Mouse (Mus musculus) v-Abl transformed pro-B cells (cell line): ENCODE measurements around the gene Kdm5a.

Source experiments
- in situ Hi-C, 2 experiments: fragments of 400-800 bp; cut with MboI; formaldehyde crosslinking; loops; one replicate each; pipeline ENCODE4 v1.15.1; 2025; ENCODE audit not compliant: unreplicated experiment in 2 of 2

Kdm5a gene

GRCm38 (mm10) chr6:120468259-120468658 lies 104.3 kb downstream of the Kdm5a start:
- in situ Hi-C loops, result loop anchor here in 1 of 2 experiments (10.0 to 25.0 kb wide), 3 partner anchors 177 to 1081 kb away; partner anchors contain the start of gene Fbxl14

DNA sequence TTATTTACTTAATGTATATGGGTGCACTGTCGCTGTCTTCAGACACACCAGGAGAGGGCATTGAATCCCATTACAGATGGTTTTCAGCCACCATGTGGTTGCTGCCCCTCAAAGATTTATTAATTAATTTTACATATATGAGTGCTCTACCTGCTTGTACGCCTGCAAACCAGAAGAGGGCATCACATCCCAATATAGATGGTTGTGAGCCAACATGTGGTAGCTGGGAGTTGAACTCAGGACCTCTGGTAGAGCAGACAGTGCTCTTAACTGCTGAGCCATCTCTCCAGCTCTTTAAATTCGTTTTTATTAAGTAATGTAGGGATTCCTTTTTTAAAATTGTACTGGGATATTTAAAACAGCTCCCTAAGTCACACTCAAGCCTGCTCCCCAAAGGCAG lies 105.3 kb downstream of the Kdm5a start:
- in situ Hi-C loops, result loop anchor here in 1 of 2 experiments (10.0 to 25.0 kb wide), 3 partner anchors 176 to 1082 kb away; partner anchors contain the start of gene Fbxl14

DNA sequence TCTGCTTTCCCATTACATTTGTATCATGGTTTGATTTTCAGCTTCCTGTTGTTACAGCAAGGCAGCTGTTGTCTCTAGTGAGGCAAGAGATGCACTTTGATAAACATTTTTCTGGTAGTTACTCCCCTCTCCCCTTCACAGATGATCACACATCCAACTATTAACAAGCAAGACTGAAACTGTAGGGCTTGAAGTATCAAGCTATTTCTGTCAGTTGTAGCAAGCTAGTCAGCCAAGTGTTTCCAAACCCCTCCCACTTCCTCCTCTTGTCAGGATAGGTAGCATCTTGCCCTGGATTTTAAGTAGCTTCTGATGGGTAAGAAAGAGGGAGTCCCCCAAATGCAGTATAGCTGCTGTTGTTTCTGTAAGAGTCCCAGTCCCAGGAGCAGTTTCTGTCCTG lies 105.8 kb downstream of the Kdm5a start:
- in situ Hi-C loops, result loop anchor here in 1 of 2 experiments (10.0 to 25.0 kb wide), 3 partner anchors 175 to 1082 kb away; partner anchors contain the start of gene Fbxl14

DNA sequence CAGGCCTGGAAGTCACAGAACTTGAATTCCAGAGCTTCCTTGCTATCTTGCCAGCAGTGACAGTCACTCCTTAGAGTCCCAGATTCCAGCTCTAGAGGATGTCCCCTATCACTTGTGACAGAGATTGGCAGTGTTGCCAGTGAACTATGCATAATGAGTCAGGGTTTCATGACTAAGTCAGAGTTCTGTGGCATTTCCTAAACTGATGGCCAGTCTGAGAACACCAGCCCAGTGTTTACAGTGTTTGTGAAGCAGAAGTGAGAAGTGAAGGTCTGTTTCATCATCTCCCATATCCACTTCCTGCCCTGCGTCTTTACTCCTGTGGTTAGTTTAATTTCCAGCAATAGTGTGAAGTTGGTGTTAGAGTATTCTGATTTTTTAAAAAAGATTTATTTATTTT lies 106.7 kb downstream of the Kdm5a start:
- in situ Hi-C loops, result loop anchor here in 1 of 2 experiments (25.0 kb wide), 2 partner anchors 983 to 1083 kb away; partner anchors contain the start of gene Fbxl14

- in situ Hi-C loops, result loop anchor here in 1 of 2 experiments (25.0 kb wide), 2 partner anchors 985 to 1085 kb away; partner anchors contain the start of gene Fbxl14
Measured at GRCm38 (mm10) chr6:120471991-120472441, 108.1 kb downstream of the Kdm5a start.

- in situ Hi-C loops, result loop anchor here in 1 of 2 experiments (25.0 kb wide), 2 partner anchors 985 to 1085 kb away; partner anchors contain the start of gene Fbxl14
Measured at GRCm38 (mm10) chr6:120472455-120473140, 108.7 kb downstream of the Kdm5a start.

DNA sequence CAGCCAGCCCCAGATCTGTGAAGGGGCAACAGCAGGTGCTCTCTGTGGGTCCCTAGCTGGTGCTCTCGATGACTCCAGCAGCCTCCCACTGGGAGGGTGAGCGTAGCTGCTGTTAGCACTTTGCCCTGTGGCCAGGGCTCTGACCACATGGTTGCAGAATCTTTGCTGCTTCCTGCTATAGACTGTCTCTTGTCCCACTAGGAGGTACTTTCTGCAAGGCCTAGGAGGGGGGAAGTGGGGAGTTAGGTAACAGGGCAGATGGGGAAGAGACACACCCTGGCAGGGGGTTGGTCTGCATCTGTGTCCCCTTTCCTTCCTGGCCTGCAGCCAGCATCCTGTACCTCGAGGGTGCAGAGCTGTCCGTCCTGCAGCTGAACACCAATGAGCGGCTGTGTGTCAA lies 109.5 kb downstream of the Kdm5a start:
- in situ Hi-C loops, result loop anchor here in 1 of 2 experiments (25.0 kb wide), 2 partner anchors 986 to 1086 kb away; partner anchors contain the start of gene Fbxl14

GRCm38 (mm10) chr6:120475288-120475687 lies 111.4 kb downstream of the Kdm5a start:
- in situ Hi-C loops, result no loop called here

DNA sequence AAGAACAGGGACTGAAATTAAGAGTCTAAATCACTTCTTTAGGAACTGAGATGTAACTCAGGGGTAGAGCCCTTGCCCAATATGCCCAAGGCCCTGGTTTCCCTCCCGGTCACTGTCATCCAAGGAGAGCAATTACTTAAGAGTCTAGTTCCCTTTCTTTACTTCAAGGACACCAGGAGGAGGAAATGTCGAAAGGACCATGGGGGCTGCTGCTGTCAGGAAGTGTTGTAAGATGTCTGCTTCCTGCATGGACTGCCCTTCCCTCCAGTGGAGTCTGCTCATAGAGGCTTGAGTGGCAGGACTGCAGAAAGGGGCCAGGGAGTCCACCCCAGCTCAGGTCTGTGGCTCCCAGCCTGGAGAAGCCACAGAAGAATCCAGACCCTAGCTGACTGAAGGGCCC lies 115.4 kb downstream of the Kdm5a start:
- in situ Hi-C loops, result no loop called here

- in situ Hi-C loops, result loop anchor here (5.0 kb wide), 1 partner anchor 43 kb away; no protein-coding TSS in a partner anchor
Measured at GRCm38 (mm10) chr6:120480361-120480760, 116.4 kb downstream of the Kdm5a start.

- in situ Hi-C loops, result loop anchor here (5.0 kb wide), 1 partner anchor 44 kb away; no protein-coding TSS in a partner anchor
Measured at GRCm38 (mm10) chr6:120481538-120481937, 117.6 kb downstream of the Kdm5a start.

- in situ Hi-C loops, result loop anchor here (5.0 kb wide), 1 partner anchor 45 kb away; no protein-coding TSS in a partner anchor
Measured at GRCm38 (mm10) chr6:120482021-120482420, 118.1 kb downstream of the Kdm5a start.

GRCm38 (mm10) chr6:120482756-120483155 lies 118.8 kb downstream of the Kdm5a start:
- in situ Hi-C loops, result loop anchor here (5.0 kb wide), 1 partner anchor 45 kb away; no protein-coding TSS in a partner anchor

GRCm38 (mm10) chr6:120483211-120483626 lies 119.3 kb downstream of the Kdm5a start:
- in situ Hi-C loops, result loop anchor here (5.0 kb wide), 1 partner anchor 46 kb away; no protein-coding TSS in a partner anchor

DNA sequence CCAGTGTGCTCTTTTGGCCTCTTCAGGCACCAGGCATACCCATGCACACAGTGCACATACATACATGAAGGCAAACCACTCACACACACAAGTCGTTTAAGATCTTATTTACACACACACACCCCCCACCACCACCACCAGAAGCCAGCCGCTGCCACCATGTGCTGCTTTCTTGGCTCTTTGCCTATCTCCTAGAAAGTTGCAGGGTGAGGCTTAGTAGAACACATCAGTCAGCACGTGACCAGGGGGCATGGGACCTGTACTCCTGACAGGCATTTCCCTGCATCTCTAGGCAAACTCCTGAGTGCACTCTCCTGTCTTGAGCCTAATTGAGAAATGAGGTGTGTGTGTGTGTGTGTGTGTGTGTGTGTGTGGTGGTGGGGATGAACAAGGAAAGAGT lies 121.1 kb downstream of the Kdm5a start:
- in situ Hi-C loops, result no loop called here

DNA sequence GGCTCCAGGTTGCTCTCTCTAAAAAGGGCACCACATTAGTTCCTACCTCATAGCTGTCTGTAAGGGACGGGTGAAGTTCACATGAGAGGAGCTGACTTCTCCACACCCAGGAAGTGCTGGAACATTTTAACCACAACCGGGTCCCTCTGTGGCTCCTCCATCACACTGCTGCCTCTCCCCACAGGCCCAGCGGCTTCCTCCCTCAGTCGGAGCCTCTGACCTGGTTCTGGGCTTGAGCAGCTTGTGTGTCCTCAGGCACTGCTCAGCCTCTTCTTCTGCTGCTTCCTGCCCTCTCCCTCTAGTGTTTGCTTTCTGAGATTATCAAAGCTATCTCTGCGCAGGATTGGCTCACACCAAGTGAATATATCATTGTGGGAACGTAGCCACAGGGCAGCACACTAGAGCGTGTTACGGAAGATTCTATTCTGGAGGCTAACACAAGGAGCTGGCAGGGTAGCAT lies 122.2 kb downstream of the Kdm5a start:
- in situ Hi-C loops, result no loop called here

DNA sequence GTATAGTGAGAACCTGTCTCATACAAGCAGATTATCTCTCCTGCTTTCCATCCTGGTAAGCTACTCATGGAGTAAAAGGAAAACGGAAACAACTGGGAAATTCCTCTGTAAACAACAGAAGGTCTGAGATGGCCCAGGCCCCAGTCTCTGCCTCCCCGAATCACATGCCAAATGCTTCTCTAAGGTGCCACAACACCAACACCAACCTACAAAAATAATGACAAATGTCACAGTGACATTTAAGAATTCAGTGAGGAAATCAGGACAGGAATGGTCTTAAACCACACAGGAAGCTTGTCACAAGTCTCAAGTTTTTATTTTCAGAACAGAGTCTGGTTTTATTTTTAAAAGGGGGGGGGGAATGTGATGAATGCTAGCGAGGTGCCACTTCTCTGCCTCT lies 124.7 kb downstream of the Kdm5a start:
- in situ Hi-C loops, result no loop called here

DNA sequence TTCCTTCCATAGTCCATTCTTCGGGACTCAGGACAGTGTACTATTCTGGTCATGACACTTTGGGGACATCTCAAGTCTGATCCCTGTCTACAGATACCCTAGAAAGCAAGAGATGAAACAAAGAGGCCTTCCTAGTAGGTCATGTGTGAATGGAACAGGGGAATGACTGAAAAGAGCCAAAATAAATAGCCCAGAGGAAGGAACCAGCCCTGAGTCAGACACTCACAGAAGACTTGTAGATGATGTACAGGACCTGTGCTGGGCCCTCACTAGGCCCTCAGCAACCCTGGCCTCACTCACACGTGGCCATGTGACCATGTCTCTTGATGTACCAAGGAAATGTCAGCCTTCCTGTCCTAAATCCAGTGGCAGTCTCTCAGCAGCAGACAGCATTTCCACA lies 125.5 kb downstream of the Kdm5a start:
- in situ Hi-C loops, result no loop called here

DNA sequence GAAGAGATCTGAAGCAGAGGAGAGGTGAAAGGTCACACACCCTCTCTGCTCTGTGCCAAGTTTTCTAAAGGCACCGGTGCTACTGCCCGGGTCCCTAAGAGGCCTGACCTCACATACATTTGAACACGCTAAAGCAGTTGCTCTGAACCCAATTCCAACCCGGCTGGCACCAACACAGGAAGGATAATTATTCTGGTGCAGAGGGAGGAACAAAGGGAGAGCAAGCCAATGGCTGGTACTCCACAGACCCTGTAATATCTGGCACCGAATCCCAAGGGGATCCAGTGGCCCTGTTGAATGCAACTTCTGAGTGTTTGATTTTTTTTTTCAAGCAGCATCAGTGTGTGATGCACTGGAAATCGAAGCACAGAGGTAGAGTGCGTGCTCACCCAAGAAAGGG lies 127.1 kb downstream of the Kdm5a start:
- in situ Hi-C loops, result no loop called here

DNA sequence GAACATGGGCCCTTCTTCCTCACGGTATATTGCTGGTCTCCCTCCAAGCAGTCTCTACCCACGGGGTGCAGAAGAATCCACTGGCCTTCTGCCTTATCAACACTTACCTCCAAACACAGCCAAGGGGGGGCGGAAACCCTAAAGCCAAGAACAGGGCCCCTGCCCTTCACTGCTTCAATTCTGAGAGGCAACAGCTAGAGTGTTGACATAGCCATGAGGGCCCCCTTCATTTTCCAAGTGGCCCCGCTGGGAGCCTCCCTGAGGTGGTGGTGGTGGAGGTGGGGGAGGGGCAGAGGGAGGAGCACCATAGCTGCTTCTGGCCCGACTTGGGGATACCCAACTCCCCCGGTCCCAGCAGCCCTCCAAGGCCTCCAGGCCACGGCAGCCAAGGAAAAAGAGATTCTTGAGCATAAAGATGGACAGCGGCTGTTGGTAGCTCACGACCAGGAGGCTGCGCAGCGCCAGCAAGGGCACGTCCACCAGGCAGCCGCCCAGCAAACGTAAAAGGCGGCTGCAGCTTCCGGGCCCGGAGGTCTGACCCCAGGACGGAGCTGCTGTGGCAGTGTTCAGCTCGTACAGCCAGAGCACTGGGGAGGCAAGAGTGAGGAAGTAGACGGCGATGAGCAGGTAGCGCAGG lies 128.1 kb downstream of the Kdm5a start:
- in situ Hi-C loops, result no loop called here
